Mouse (Mus musculus): ENCODE results near the gene Cela1.

GRCm38 (mm10) chr15:100679005-100679404, 8.7 kb downstream of the Cela1 start:
- TF ChIP-seq TAL1 (IDR thresholded peaks at IDR 0.05; ENCODE audit: low read length) (no peak), GATA1 (IDR thresholded peaks at IDR 0.05; ENCODE audit: low read length) (no peak)
